ENCODE assay signal across 8 mouse cellular contexts in genomic region chr1:134518677-134519076, GRCm38 (mm10). TPM values are rescaled to one million over a fixed set of nuclear protein-coding genes. Genes with fewer than 3 reads are reported as not detected.
DNase-seq lines count a peak whose midpoint lies in the region; ATAC-seq lines count a peak whose summit lies in the region.

No protein-coding gene starts in this region.

- no peak overlapping the region for H3K4me2 ChIP-seq in midbrain, embryonic 16.5 days (ENCODE audit: low read length)
- no peak overlapping the region; the same call in 1 of the 2 replicates for H3K4me2 ChIP-seq in intestine, embryonic 14.5 days (ENCODE audit: low read length)
- no peak overlapping the region for H3K4me2 ChIP-seq in midbrain, embryonic 12.5 days (replicated peaks)

- no peak for ATAC-seq in midbrain, embryonic 16.5 days
- peak; percentile 60; the same call in 1 of the 2 replicates for ATAC-seq in intestine, embryonic 14.5 days (replicated peaks; ENCODE audit: low FRiP score, low TSS enrichment, low read depth)
- ATAC-seq in midbrain, embryonic 12.5 days (ENCODE audit: low FRiP score, low read depth) = 0 out of 2 replicates have a peak, but pooled peaks have one; percentile 9

- 16% methylated on average over 7 of the region's 7 CpGs for WGBS in midbrain, embryonic 10.5 days
- 12% methylated on average over 7 of the region's 7 CpGs for WGBS in midbrain, embryonic 16.5 days
- WGBS in intestine, embryonic 14.5 days = 10% methylated on average over 7 of the region's 7 CpGs
- WGBS in midbrain, embryonic 12.5 days = 14% methylated on average over 7 of the region's 7 CpGs

- peak; percentile 67 for DNase-seq in midbrain, embryonic 10.5 days (ENCODE audit: low spot score)
- peak; percentile 40 to 71 for DNase-seq in cerebellum, postnatal 4 days (ENCODE audit: low spot score in 2 of 2)
- DNase-seq in gastrocnemius, postnatal 10 days = peak; percentile 75
- DNase-seq in intestine, embryonic 14.5 days (ENCODE audit: low spot score) = peak; percentile 87
- DNase-seq in left cerebral cortex, postnatal 10 days (ENCODE audit: extremely low spot score in 1 of 2, low spot score in 2 of 2) = peak; percentile 76 to 87
- peak; percentile 55 to 72 for DNase-seq in spleen, postnatal 14 days (ENCODE audit: low spot score in 2 of 2)

- H3K9ac ChIP-seq in midbrain, embryonic 16.5 days (ENCODE audit: low read depth, low read length) = no peak overlapping the region
- no peak overlapping the region for H3K9ac ChIP-seq in intestine, embryonic 14.5 days (ENCODE audit: low read length)
- no peak overlapping the region for H3K9ac ChIP-seq in midbrain, embryonic 12.5 days (replicated peaks)

- H3K36me3 ChIP-seq in midbrain, embryonic 10.5 days = no peaks in the 10 kb centered on the region
- no peaks in the 10 kb centered on the region for H3K36me3 ChIP-seq in midbrain, embryonic 16.5 days (ENCODE audit: control insufficient read depth, insufficient read depth, low read length)
- H3K36me3 ChIP-seq in intestine, embryonic 14.5 days (ENCODE audit: control insufficient read depth, insufficient read depth, low read length) = no peaks in the 10 kb centered on the region
- H3K36me3 ChIP-seq in midbrain, embryonic 12.5 days = no peaks in the 10 kb centered on the region

- H3K27ac ChIP-seq in midbrain, embryonic 10.5 days (replicated peaks) = no peak overlapping the region
- no peak overlapping the region for H3K27ac ChIP-seq in midbrain, embryonic 16.5 days (ENCODE audit: low read length)
- no peak overlapping the region for H3K27ac ChIP-seq in intestine, embryonic 14.5 days (ENCODE audit: low read depth)
- H3K27ac ChIP-seq in midbrain, embryonic 12.5 days (replicated peaks) = no peak overlapping the region

- H3K27me3 ChIP-seq in midbrain, embryonic 10.5 days (ENCODE audit: low read depth, poor library complexity, severe bottlenecking) = peaks cover 24% of the 10 kb centered on the region
- no peaks in the 10 kb centered on the region for H3K27me3 ChIP-seq in midbrain, embryonic 16.5 days (ENCODE audit: control insufficient read depth, insufficient read depth, low read depth, low read length)
- H3K27me3 ChIP-seq in intestine, embryonic 14.5 days (replicated peaks; ENCODE audit: control insufficient read depth, insufficient read depth, low read length) = no peaks in the 10 kb centered on the region
- H3K27me3 ChIP-seq in midbrain, embryonic 12.5 days = peaks cover 20% of the 10 kb centered on the region

- intact Hi-C loops in left cerebral cortex, postnatal 10 days (cut with DNase I) = loop anchor here (10.0 kb wide), 1 partner anchor 86 kb away; no protein-coding TSS in a partner anchor

- peaks cover 18% of the 10 kb centered on the region for H3K4me1 ChIP-seq in midbrain, embryonic 10.5 days
- no peaks in the 10 kb centered on the region for H3K4me1 ChIP-seq in midbrain, embryonic 16.5 days (ENCODE audit: control insufficient read depth, insufficient read depth, low read length)
- H3K4me1 ChIP-seq in intestine, embryonic 14.5 days (replicated peaks; ENCODE audit: control insufficient read depth, insufficient read depth, low read length) = peaks cover 17% of the 10 kb centered on the region
- peaks cover 17% of the 10 kb centered on the region for H3K4me1 ChIP-seq in midbrain, embryonic 12.5 days

- H3K9me3 ChIP-seq in midbrain, embryonic 10.5 days (replicated peaks) = no peaks in the 10 kb centered on the region
- no peaks in the 10 kb centered on the region for H3K9me3 ChIP-seq in midbrain, embryonic 16.5 days (replicated peaks; ENCODE audit: control insufficient read depth, low read length, poor library complexity, severe bottlenecking)
- H3K9me3 ChIP-seq in intestine, embryonic 14.5 days (ENCODE audit: control insufficient read depth, low read length) = no peaks in the 10 kb centered on the region
- no peaks in the 10 kb centered on the region for H3K9me3 ChIP-seq in midbrain, embryonic 12.5 days

- H3K4me3 ChIP-seq in midbrain, embryonic 10.5 days = no peak overlapping the region
- H3K4me3 ChIP-seq in midbrain, embryonic 16.5 days (ENCODE audit: low read depth, low read length) = no peak overlapping the region
- no peak overlapping the region for H3K4me3 ChIP-seq in intestine, embryonic 14.5 days (ENCODE audit: low read depth, low read length)
- H3K4me3 ChIP-seq in midbrain, embryonic 12.5 days = no peak overlapping the region

RNA-seq across cellular contexts. Expression of gene Rabif, which starts 24.2 kb away (rescaled TPM):
- 44.4 and 44.8 TPM in 2 replicates for polyA plus RNA-seq in midbrain, embryonic 10.5 days (2016; fragmentation: Nextera tagmentation; extraction: Ambion mirVana)
- 73.3 and 78.5 TPM in 2 replicates for polyA plus RNA-seq in midbrain, embryonic 16.5 days (2015; fragmentation: Nextera tagmentation; extraction: Ambion mirVana)
- 1 to 10 TPM; 7.2 to 9.4 TPM for total RNA-seq in gastrocnemius, postnatal 10 days (2021)
- 41.8 and 48.0 TPM in 2 replicates for polyA plus RNA-seq in intestine, embryonic 14.5 days (2014; fragmentation: Nextera tagmentation; extraction: Ambion mirVana)
- 10 to 100 TPM; 36.1 to 39.4 TPM for total RNA-seq in left cerebral cortex, postnatal 10 days (2021)
- polyA plus RNA-seq in midbrain, embryonic 12.5 days (2016; fragmentation: Nextera tagmentation; extraction: Ambion mirVana) = 42.6 and 45.6 TPM in 2 replicates

RNA-seq across cellular contexts. Expression of gene Mgat4e, which starts 30.8 kb away (rescaled TPM):
- not detected in 2 replicates for polyA plus RNA-seq in midbrain, embryonic 10.5 days (2016; fragmentation: Nextera tagmentation; extraction: Ambion mirVana)
- not detected in 2 replicates for polyA plus RNA-seq in midbrain, embryonic 16.5 days (2015; fragmentation: Nextera tagmentation; extraction: Ambion mirVana)
- total RNA-seq in gastrocnemius, postnatal 10 days (2021) = not detected
- polyA plus RNA-seq in intestine, embryonic 14.5 days (2014; fragmentation: Nextera tagmentation; extraction: Ambion mirVana) = not detected in 2 replicates
- total RNA-seq in left cerebral cortex, postnatal 10 days (2021) = under 1 TPM in 1 of 2 experiments, not detected in 1; 0.24 TPM
- polyA plus RNA-seq in midbrain, embryonic 12.5 days (2016; fragmentation: Nextera tagmentation; extraction: Ambion mirVana) = not detected in 2 replicates

RNA-seq across cellular contexts. Expression of gene Kdm5b, which starts 41.3 kb away (rescaled TPM):
- 60.9 and 69.2 TPM in 2 replicates for polyA plus RNA-seq in midbrain, embryonic 10.5 days (2016; fragmentation: Nextera tagmentation; extraction: Ambion mirVana)
- polyA plus RNA-seq in midbrain, embryonic 16.5 days (2015; fragmentation: Nextera tagmentation; extraction: Ambion mirVana) = 66.5 and 78.9 TPM in 2 replicates
- total RNA-seq in gastrocnemius, postnatal 10 days (2021) = 10 to 100 TPM; 22.7 to 29.6 TPM
- 54.2 and 59.9 TPM in 2 replicates for polyA plus RNA-seq in intestine, embryonic 14.5 days (2014; fragmentation: Nextera tagmentation; extraction: Ambion mirVana)
- 10 to 100 TPM; 63.8 to 66.6 TPM for total RNA-seq in left cerebral cortex, postnatal 10 days (2021)
- 102 and 111 TPM in 2 replicates for polyA plus RNA-seq in midbrain, embryonic 12.5 days (2016; fragmentation: Nextera tagmentation; extraction: Ambion mirVana)
